Mouse (Mus musculus) hindbrain, embryonic 12.5 days (tissue): ENCODE results near the gene Spred2. TPM values are rescaled to one million over a fixed set of nuclear protein-coding genes. Genes with fewer than 3 reads are reported as not detected.
"Not testable (repeated sequence)": the region's sequence is repeated elsewhere in the genome, so short reads cannot be mapped to it uniquely, and the experiment has no call there.

Experiments used
- ATAC-seq: fragments of 200-750 bp; cut with Nextera tagmentation; 2 replicates; pipeline ENCODE4 v1.8.0; 2017; ENCODE audit warnings: moderate TSS enrichment; ENCODE audit not compliant: low FRiP score
- H3K27ac ChIP-seq: fragments of 300-500 bp; sonication (generic); 2 replicates; pipeline ENCODE4 v1.5.1; 2016; ENCODE audit warnings: mild to moderate bottlenecking
- H3K27me3 ChIP-seq: fragments of 300-500 bp; sonication (generic); 2 replicates; pipeline ENCODE4 v1.6.1; 2016; ENCODE audit warnings: mild to moderate bottlenecking
- H3K36me3 ChIP-seq: fragments of 300-500 bp; sonication (generic); 2 replicates; pipeline ENCODE4 v1.6.1; 2016; ENCODE audit warnings: mild to moderate bottlenecking
- H3K4me1 ChIP-seq: fragments of 300-500 bp; sonication (generic); 2 replicates; pipeline ENCODE4 v1.6.1; 2016
- H3K4me2 ChIP-seq: fragments of 300-500 bp; sonication (generic); replicated peaks from 2 replicates; pipeline ENCODE4 v1.6.1; 2016; ENCODE audit warnings: mild to moderate bottlenecking
- H3K4me3 ChIP-seq: fragments of 300-500 bp; sonication (generic); 2 replicates; pipeline ENCODE4 v1.5.1; 2016; ENCODE audit warnings: mild to moderate bottlenecking
- H3K9ac ChIP-seq: fragments of 300-500 bp; sonication (generic); 2 replicates; pipeline ENCODE4 v1.6.1; 2016; ENCODE audit warnings: mild to moderate bottlenecking, moderate library complexity
- H3K9me3 ChIP-seq: fragments of 300-500 bp; sonication (generic); replicated peaks from 2 replicates; pipeline ENCODE4 v1.6.1; 2016; ENCODE audit warnings: mild to moderate bottlenecking
- WGBS: fragments of 180-500 bp; shearing (Covaris S2); methylation state at CpG from one replicate; pipeline ENCODE4 v1.1.7; 2016; 5-methylcytosine and 5-hydroxymethylcytosine counted together
- polyA plus RNA-seq: library from polyadenylated mRNA; unstranded; fragments of >200 nt; fragmentation: Nextera tagmentation; extraction: Ambion mirVana; gene quantifications from 2 replicates; pipeline ENCODE4 v1.2.1, GENCODE M21; 2016

Gene Spred2
- polyA plus RNA-seq, 1 experiment from 2014 or later = 6.8 TPM

- H3K9ac ChIP-seq = no peak overlapping the region
- peaks cover 47% of the 10 kb centered on the region for H3K36me3 ChIP-seq
- no peak for ATAC-seq
- no peaks in the 10 kb centered on the region for H3K27me3 ChIP-seq
- no peak overlapping the region for H3K4me2 ChIP-seq
- peaks cover 5% of the 10 kb centered on the region; the same call in 1 of the 2 replicates for H3K4me1 ChIP-seq
- WGBS = 96% methylated on average over 3 of the region's 3 CpGs
- H3K9me3 ChIP-seq = no peaks in the 10 kb centered on the region
- H3K27ac ChIP-seq = no peak overlapping the region
- no peak overlapping the region for H3K4me3 ChIP-seq
These were observed 135.6 kb downstream of the Spred2 start for GRCm38 (mm10) chr11:20059736-20060135.

- H3K36me3 ChIP-seq = peaks cover 43% of the 10 kb centered on the region
- WGBS = 86% methylated on average over 9 of the region's 9 CpGs
- not testable (repeated sequence) for H3K27ac ChIP-seq, H3K9me3 ChIP-seq, H3K4me3 ChIP-seq, H3K27me3 ChIP-seq, H3K4me1 ChIP-seq, ATAC-seq, H3K4me2 ChIP-seq, H3K9ac ChIP-seq
These were observed 138.6 kb downstream of the Spred2 start for GRCm38 (mm10) chr11:20062801-20063200.

- H3K9ac ChIP-seq, H3K4me3 ChIP-seq, H3K4me2 ChIP-seq, H3K27ac ChIP-seq, H3K9me3 ChIP-seq, ATAC-seq, H3K27me3 ChIP-seq, H3K4me1 ChIP-seq: not testable (repeated sequence)
- peaks cover 47% of the 10 kb centered on the region for H3K36me3 ChIP-seq
- WGBS = 34% methylated on average over 2 of the region's 2 CpGs
These were observed 139.9 kb downstream of the Spred2 start for GRCm38 (mm10) chr11:20064086-20064485.

GRCm38 (mm10) chr11:20064926-20065325 is 140.8 kb downstream of the Spred2 start:
- H3K9ac ChIP-seq = no peak overlapping the region
- no peak for ATAC-seq
- peaks cover 43% of the 10 kb centered on the region for H3K36me3 ChIP-seq
- peaks cover 8% of the 10 kb centered on the region; the same call in 1 of the 2 replicates for H3K4me1 ChIP-seq
- 94% methylated on average over 2 of the region's 2 CpGs for WGBS
- H3K4me2 ChIP-seq = no peak overlapping the region
- no peak overlapping the region for H3K4me3 ChIP-seq
- no peaks in the 10 kb centered on the region for H3K9me3 ChIP-seq
- H3K27me3 ChIP-seq = no peaks in the 10 kb centered on the region
- no peak overlapping the region for H3K27ac ChIP-seq

GRCm38 (mm10) chr11:20066106-20066505 is 141.9 kb downstream of the Spred2 start:
- Histone ChIP-seq H3K27ac (no peak overlapping the region), H3K27me3 (no peaks in the 10 kb centered on the region), H3K4me1 (peaks cover 8% of the 10 kb centered on the region; the same call in 1 of the 2 replicates), H3K4me2 (no peak overlapping the region), H3K36me3 (peaks cover 41% of the 10 kb centered on the region), H3K4me3 (no peak overlapping the region), H3K9me3 (no peaks in the 10 kb centered on the region), H3K9ac (no peak overlapping the region)
- ATAC-seq = no peak
- 97% methylated on average over 1 of the region's 1 CpGs for WGBS

GRCm38 (mm10) chr11:20067521-20067920 is 143.3 kb downstream of the Spred2 start:
- Histone ChIP-seq H3K4me2 (no peak overlapping the region), H3K27ac (no peak overlapping the region), H3K36me3 (peaks cover 45% of the 10 kb centered on the region), H3K27me3 (no peaks in the 10 kb centered on the region), H3K4me3 (no peak overlapping the region), H3K9ac (no peak overlapping the region), H3K9me3 (no peaks in the 10 kb centered on the region), H3K4me1 (peaks cover 8% of the 10 kb centered on the region; the same call in 1 of the 2 replicates)
- 87% methylated on average over 1 of the region's 1 CpGs for WGBS
- no peak for ATAC-seq

GRCm38 (mm10) chr11:20068346-20069004 is 144.3 kb downstream of the Spred2 start:
- H3K4me3 ChIP-seq = no peak overlapping the region
- H3K27ac ChIP-seq = no peak overlapping the region
- H3K36me3 ChIP-seq = peaks cover 53% of the 10 kb centered on the region
- H3K4me1 ChIP-seq = peaks cover 8% of the 10 kb centered on the region; the same call in 1 of the 2 replicates
- no peaks in the 10 kb centered on the region for H3K9me3 ChIP-seq
- WGBS = 98% methylated on average over 6 of the region's 6 CpGs
- no peak overlapping the region for H3K9ac ChIP-seq
- H3K27me3 ChIP-seq = no peaks in the 10 kb centered on the region
- ATAC-seq = no peak
- no peak overlapping the region for H3K4me2 ChIP-seq

- no peaks in the 10 kb centered on the region for H3K9me3 ChIP-seq
- H3K4me2 ChIP-seq = no peak overlapping the region
- ATAC-seq = no peak
- no peak overlapping the region for H3K27ac ChIP-seq
- no peak overlapping the region for H3K9ac ChIP-seq
- no peak overlapping the region for H3K4me3 ChIP-seq
- H3K27me3 ChIP-seq = no peaks in the 10 kb centered on the region
- H3K36me3 ChIP-seq = peaks cover 58% of the 10 kb centered on the region
- 85% methylated on average over 3 of the region's 3 CpGs for WGBS
- H3K4me1 ChIP-seq = no peaks in the 10 kb centered on the region
These were observed 148.0 kb downstream of the Spred2 start for GRCm38 (mm10) chr11:20072174-20072573.

- peaks cover 62% of the 10 kb centered on the region for H3K36me3 ChIP-seq
- no peak overlapping the region for H3K4me3 ChIP-seq
- no peaks in the 10 kb centered on the region for H3K27me3 ChIP-seq
- no peak for ATAC-seq
- WGBS = 96% methylated on average over 5 of the region's 5 CpGs
- H3K9ac ChIP-seq = no peak overlapping the region
- no peaks in the 10 kb centered on the region for H3K4me1 ChIP-seq
- H3K9me3 ChIP-seq = no peaks in the 10 kb centered on the region
- H3K27ac ChIP-seq = no peak overlapping the region
- no peak overlapping the region for H3K4me2 ChIP-seq
These were observed 148.7 kb downstream of the Spred2 start for GRCm38 (mm10) chr11:20072826-20073225.

Other genes starting within 250 kb of the Spred2 start
- 153 and 160 TPM in 2 replicates for gene Actr2, start 188.5 kb downstream of the Spred2 start, polyA plus RNA-seq